Mouse (Mus musculus) intestine, postnatal 0 days (tissue): ENCODE data around the gene Sptlc2. TPM values are rescaled to one million over a fixed set of nuclear protein-coding genes. Genes with fewer than 3 reads are reported as not detected.
A peak's percentile ranks its signal among the peaks of the same experiment; 100 is the strongest.

ENCODE experiments used
- ATAC-seq: fragments of 200-750 bp; cut with Nextera tagmentation; 2 replicates; pipeline ENCODE4 v1.8.0; 2017; ENCODE audit warnings: mild to moderate bottlenecking, moderate TSS enrichment, moderate library complexity
- H3K27ac ChIP-seq: fragments of 300-500 bp; sonication (generic); 2 replicates; pipeline ENCODE4 v1.5.1; 2014; ENCODE audit warnings: mild to moderate bottlenecking, low read depth, low read length, moderate library complexity
- H3K27me3 ChIP-seq: fragments of 300-500 bp; sonication (generic); replicated peaks from 2 replicates; pipeline ENCODE4 v1.6.1; 2014; ENCODE audit warnings: low read length, mixed read lengths; ENCODE audit not compliant: control insufficient read depth, insufficient read depth
- H3K36me3 ChIP-seq: fragments of 300-500 bp; sonication (generic); 2 replicates; pipeline ENCODE4 v1.6.1; 2014; ENCODE audit warnings: mild to moderate bottlenecking, moderate library complexity; ENCODE audit not compliant: control insufficient read depth, insufficient read depth
- H3K4me1 ChIP-seq: fragments of 300-500 bp; sonication (generic); replicated peaks from 2 replicates; pipeline ENCODE4 v1.6.1; 2014; ENCODE audit warnings: antibody characterized with exemption, low read length, mixed read lengths; ENCODE audit not compliant: control insufficient read depth, insufficient read depth
- H3K4me2 ChIP-seq: fragments of 300-500 bp; sonication (generic); replicated peaks from 2 replicates; pipeline ENCODE4 v1.6.1; 2014; ENCODE audit warnings: low read depth, mild to moderate bottlenecking, moderate library complexity
- H3K4me3 ChIP-seq: fragments of 300-500 bp; sonication (generic); 2 replicates; pipeline ENCODE4 v1.5.1; 2014; ENCODE audit warnings: low read depth, low read length
- H3K9ac ChIP-seq: fragments of 300-500 bp; sonication (generic); 2 replicates; pipeline ENCODE4 v1.6.1; 2014; ENCODE audit warnings: mild to moderate bottlenecking, low read depth, low read length
- H3K9me3 ChIP-seq: fragments of 300-500 bp; sonication (generic); 2 replicates; pipeline ENCODE4 v1.6.1; 2016; ENCODE audit warnings: mixed run types; ENCODE audit not compliant: control insufficient read depth
- CTCF ChIP-seq: sonication (generic); IDR thresholded peaks from 2 replicates; pipeline ENCODE4 v1.5.1; 2016; ENCODE audit warnings: low read depth, mild to moderate bottlenecking, control low read depth, antibody characterized with exemption, moderate library complexity
- WGBS: fragments of 180-500 bp; shearing (Covaris S2); extraction: QIAGEN DNeasy Blood & Tissue Kit; methylation state at CpG from one replicate; pipeline ENCODE4 v1.1.7; 2014; 5-methylcytosine and 5-hydroxymethylcytosine counted together
- polyA plus RNA-seq: library from polyadenylated mRNA; unstranded; fragments of >200 nt; fragmentation: Nextera tagmentation; extraction: Ambion mirVana; gene quantifications from 2 replicates; pipeline ENCODE4 v1.2.1, GENCODE M21; 2015

Gene Sptlc2
- polyA plus RNA-seq, 1 experiment from 2014 or later: 186 TPM

DNA sequence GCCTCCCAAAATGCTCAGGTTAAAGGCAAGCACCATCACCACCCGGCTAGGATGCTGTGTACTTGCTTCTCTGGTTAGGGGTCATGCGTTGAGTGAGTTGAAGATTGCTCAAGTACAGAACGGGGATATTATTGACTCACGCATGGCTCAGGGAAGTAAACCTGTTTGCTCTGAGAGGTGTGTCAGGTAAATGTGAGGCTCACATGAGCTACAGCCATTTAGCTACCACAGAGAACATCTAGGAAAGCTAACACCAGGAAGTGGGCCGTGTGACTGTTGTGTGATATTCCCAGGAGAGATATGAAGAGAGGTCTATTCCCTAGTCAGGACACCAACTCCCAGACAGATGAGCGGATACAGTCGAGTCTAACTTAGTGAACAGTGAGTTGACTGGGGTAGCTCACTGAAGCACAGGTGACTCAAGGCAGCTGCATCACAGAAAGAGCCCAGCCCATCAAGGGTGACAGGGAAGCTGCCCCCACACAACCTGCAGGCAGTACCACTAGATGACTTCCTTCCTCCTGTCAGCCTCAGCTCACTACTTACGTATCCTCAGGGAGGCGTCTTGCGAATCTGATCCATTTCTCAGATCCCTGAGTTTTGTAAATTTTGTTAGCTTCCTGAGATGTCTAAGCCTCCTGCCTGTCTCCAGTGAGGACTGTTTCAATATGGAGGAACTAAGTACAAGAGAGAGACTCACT is 11.1 kb upstream of the Sptlc2 start:
- no peak for TF ChIP-seq CTCF
- ATAC-seq: peak; percentile 80
- H3K9me3 ChIP-seq: no peaks in the 10 kb centered on the region
- no peaks in the 10 kb centered on the region for H3K4me1 ChIP-seq
- H3K36me3 ChIP-seq: no peaks in the 10 kb centered on the region
- 54% methylated on average over 10 of the region's 10 CpGs for WGBS
- no peak overlapping the region for H3K9ac ChIP-seq
- no peak overlapping the region for H3K4me2 ChIP-seq
- no peaks in the 10 kb centered on the region for H3K27me3 ChIP-seq
- no peak overlapping the region for H3K4me3 ChIP-seq
- H3K27ac ChIP-seq: peak overlapping the region; percentile 78

DNA sequence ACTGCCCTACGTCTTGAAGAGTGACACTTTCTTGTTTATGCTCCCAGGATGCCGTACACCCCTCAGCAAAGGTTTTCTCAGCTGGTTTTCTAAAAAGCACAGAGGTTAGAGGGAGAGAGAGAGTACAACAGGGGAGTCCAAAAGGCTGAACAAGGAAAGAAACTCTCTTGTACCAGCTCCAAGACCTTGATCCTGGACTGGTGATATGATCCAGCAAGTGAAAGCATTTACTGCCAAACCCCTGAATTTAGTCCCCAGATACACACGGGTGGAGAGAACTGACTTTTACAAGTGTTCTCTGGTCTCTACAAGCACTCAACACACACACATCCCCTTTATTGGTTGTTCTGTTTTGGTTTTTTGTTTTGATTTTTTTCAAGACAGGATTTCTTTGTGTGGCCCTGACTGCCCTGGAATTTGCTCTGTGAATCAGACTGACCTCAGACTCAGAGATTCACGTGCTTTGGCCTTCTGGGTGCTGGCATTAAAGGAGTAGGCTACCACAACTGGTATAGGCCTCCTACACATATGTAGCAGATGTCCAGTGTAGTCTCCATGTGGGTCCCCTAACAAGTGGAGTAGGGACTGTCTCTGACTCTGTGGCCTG is 9.8 kb upstream of the Sptlc2 start:
- Histone ChIP-seq H3K9me3 (no peaks in the 10 kb centered on the region), H3K36me3 (no peaks in the 10 kb centered on the region), H3K27me3 (no peaks in the 10 kb centered on the region), H3K4me1 (peaks cover 4% of the 10 kb centered on the region; the same call in 1 of the 2 replicates), H3K9ac (no peak overlapping the region), H3K4me3 (no peak overlapping the region), H3K27ac (peak overlapping the region; percentile 80), H3K4me2 (no peak overlapping the region)
- WGBS: 55% methylated on average over 4 of the region's 4 CpGs
- no peak for ATAC-seq
- TF ChIP-seq CTCF: no peak

DNA sequence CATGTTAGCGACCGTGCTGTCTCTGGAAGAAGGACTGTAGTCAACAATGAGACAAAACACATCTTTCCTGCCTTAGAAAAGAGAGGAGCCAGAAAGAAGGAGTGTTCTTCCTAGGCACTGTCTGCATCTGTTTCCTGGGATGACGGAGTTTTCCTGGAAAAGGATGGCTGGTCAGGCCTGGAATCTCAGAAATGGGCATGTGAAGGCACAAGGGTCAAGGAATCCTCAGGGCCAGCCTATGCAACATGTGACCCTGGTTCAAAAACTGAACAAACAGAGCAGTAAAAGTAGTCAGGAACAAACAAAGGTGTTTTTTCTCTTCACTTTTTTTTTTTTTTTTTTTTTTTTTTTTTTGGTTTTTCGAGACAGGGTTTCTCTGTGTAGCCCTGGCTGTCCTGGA is 9.0 kb upstream of the Sptlc2 start:
- no peaks in the 10 kb centered on the region for H3K9me3 ChIP-seq
- H3K4me2 ChIP-seq: no peak overlapping the region
- no peak overlapping the region for H3K9ac ChIP-seq
- TF ChIP-seq CTCF: no peak
- no peaks in the 10 kb centered on the region for H3K27me3 ChIP-seq
- H3K4me1 ChIP-seq: peaks cover 4% of the 10 kb centered on the region; the same call in 1 of the 2 replicates
- no peak overlapping the region for H3K27ac ChIP-seq
- no peak overlapping the region for H3K4me3 ChIP-seq
- WGBS: 81% methylated on average over 4 of the region's 4 CpGs
- ATAC-seq: no peak
- H3K36me3 ChIP-seq: no peaks in the 10 kb centered on the region

DNA sequence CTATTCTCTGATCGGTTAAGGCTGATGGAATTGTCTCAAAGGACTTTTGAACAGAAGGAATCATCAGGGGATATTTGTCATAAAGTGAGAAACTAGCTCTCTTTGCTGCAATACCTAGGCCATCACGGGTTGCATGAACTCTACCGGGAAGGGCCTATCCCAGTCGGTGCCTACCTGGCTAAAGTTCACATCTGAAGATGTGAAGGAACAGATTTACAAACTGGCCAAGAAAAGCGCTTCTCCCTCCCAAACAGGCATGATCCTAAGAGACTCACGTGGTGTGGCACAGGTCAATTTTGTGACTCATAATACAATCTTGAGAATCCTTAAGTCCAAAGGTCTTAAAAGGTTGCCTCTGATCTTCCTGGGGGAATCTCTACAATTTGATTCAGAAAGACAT is 6.2 kb upstream of the Sptlc2 start:
- no peak overlapping the region for H3K4me2 ChIP-seq
- H3K9me3 ChIP-seq: no peaks in the 10 kb centered on the region
- ATAC-seq: peak; percentile 79
- no peak overlapping the region for H3K9ac ChIP-seq
- H3K36me3 ChIP-seq: no peaks in the 10 kb centered on the region
- no peak for TF ChIP-seq CTCF
- H3K4me1 ChIP-seq: peaks cover 4% of the 10 kb centered on the region; the same call in 1 of the 2 replicates
- no peak overlapping the region for H3K4me3 ChIP-seq
- no peaks in the 10 kb centered on the region for H3K27me3 ChIP-seq
- 49% methylated on average over 6 of the region's 6 CpGs for WGBS
- peak overlapping the region; percentile 47 for H3K27ac ChIP-seq

DNA sequence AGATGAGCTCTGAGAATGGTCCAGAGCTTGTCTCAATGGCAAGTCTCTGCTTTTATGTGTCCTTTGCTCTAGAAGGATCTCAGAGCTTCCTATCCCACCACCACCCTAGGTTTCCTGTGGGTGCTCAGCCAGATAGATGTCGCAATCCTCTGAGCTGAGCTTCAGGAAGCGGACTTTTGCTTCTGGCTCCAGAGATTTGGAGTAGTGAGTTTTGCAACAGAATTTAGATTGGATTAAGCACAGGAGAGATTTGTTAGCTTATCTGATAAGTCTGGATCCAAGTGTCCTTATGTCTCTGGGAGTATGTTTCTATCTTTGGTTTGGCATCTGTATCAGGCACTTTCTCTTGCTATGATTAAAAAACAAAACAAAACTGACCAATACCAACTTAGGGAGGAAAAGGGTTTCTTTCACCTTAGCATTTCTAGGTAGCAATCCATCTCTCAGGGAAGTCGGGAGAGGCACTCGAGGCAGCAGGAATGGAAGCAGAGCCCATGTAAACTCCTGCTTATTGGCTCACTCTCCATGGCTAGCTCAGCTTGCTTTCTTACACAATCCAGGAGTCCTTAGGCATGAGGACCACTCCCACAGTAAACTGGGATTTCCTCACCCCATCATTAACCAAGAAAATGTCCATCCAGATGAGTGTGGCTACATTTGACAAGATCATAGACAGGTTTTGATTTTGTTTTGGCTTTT is 5.4 kb upstream of the Sptlc2 start:
- ATAC-seq: no peak
- Histone ChIP-seq H3K9me3 (no peaks in the 10 kb centered on the region), H3K4me3 (no peak overlapping the region), H3K9ac (no peak overlapping the region), H3K4me1 (peaks cover 4% of the 10 kb centered on the region; the same call in 1 of the 2 replicates), H3K27ac (peak overlapping the region; percentile 47), H3K4me2 (no peak overlapping the region), H3K27me3 (no peaks in the 10 kb centered on the region), H3K36me3 (no peaks in the 10 kb centered on the region)
- no peak for TF ChIP-seq CTCF
- 47% methylated on average over 4 of the region's 4 CpGs for WGBS

DNA sequence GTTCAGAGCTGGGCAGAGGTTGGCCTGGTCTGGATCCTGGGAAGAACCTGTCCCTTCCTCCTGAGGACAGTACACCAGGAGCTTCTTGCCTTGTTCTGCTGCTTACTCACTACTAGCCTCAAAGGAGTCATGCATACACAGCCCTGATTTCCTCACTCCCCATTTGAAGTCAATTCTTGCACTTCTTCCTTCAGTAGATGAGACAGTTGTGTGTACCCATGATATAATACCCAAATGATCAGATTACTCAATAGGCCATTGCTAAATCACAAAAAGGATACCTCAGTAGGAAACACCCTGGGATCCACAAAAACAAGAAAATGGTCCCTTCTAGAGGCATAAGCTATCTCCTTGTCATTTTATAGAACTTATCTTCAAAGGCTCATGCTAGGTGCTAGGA is 3.2 kb upstream of the Sptlc2 start:
- peaks cover 4% of the 10 kb centered on the region; the same call in 1 of the 2 replicates for H3K4me1 ChIP-seq
- H3K27me3 ChIP-seq: no peaks in the 10 kb centered on the region
- no peaks in the 10 kb centered on the region for H3K9me3 ChIP-seq
- no peak for TF ChIP-seq CTCF
- H3K36me3 ChIP-seq: no peaks in the 10 kb centered on the region
- H3K27ac ChIP-seq: no peak overlapping the region
- no peak overlapping the region for H3K4me2 ChIP-seq
- no peak overlapping the region for H3K4me3 ChIP-seq
- no peak overlapping the region for H3K9ac ChIP-seq
- ATAC-seq: no peak
